Mouse (Mus musculus) spleen, adult 18-20 months (tissue): Measurements from ENCODE around the gene Lrch1.

ENCODE experiments used
- DNase-seq, 2 experiments: peaks; one replicate each; pipeline ENCODE4 v3.0.0; 2022; ENCODE audit warnings: mixed read lengths in 2 of 2

The Lrch1 gene

DNA sequence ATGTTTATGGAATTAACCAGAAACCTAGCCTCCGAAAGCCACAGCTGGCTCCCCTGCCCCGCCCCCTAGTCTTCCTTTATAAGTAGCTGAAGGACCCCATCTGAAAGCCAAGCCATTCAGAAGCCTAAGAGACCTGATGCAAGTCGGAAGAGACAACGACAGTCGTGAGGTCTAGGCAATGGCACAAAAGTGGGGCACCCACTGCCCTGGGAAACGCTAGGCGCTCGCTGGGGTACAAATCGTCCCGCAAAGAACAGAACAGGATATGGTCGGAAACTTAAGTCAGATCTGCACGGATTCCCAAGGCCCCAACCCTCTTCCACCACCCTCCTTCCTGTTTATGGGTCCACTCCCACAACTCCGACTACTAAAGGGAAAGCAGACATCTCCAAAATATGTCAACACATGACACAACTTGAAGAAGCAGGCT lies 1.3 kb downstream of the Lrch1 start:
- peak in 1 of 2 experiments; percentile 40 for DNase-seq

- no peak for DNase-seq
These were observed 2.1 kb downstream of the Lrch1 start for GRCm38 (mm10) chr14:74945266-74946215.

DNA sequence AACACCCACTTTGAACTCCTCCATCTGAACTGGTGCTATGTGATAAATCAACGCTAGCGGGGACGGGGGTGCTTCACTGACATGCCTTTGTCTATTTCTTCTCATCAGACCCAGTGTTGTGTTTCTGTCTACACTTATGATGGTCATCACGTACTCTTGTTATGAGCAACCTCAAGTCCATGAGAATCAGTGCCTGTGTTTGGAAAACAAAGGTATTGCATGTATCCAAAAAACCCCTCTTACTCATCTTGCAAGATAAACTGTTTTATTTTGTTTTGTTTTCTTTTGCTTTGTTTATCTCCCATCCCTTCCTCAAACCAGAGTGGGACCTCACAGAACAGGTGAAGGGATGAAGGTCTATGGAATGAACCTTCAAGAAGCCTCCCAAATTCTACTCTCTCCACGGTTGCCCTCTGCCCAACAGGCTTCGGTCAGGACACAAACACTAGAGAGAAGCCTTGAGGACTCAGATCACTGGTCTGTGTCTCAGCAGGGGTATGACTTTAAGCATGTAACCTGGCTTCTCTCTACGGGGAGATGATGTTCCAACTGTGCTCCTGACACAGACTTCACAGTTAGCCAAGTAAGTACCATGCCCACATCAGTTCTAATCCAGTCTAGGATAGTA lies 3.4 kb downstream of the Lrch1 start:
- no peak for DNase-seq

- no peak for DNase-seq
These were observed 4.0 kb downstream of the Lrch1 start for GRCm38 (mm10) chr14:74943581-74944117.

DNA sequence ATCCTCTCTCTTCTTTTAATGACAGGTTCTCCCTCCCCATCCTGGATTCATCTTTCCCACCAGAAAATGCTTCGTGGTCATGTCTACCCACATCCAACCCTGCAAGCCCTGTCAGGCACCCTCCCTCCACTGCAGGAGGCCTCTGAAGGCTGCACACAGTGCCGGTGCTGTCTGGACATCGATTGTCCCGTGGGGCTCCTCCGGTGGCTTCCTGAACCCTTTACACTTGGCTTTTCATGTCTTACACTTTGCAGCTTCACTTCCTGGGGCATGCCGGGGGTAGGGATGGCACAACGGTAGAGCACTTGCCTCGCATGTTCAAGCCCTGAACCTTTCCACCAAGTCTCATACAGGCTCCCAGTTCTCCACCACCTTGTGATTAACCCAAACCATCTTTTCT lies 4.7 kb downstream of the Lrch1 start:
- DNase-seq, result no peak

- no peak for DNase-seq
These were observed 6.1 kb downstream of the Lrch1 start for GRCm38 (mm10) chr14:74941591-74941990.

DNA sequence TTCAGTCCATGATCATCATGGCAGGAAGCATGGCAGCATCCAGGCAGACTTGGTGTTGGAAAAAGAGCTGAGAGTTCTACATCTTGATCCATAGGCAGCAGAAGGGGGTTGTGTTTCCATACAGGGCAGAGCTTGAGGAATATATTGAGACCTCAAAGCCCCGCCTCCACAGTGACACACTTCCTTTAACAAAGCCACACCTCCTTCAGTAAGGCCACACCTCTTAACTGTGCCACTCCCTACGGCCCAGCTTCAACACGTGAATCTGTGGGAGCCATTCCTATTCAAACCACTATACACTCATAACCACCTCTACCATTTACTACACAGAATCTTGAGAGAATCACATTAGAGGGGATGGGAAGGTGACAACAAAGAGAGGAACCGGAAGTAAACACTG lies 6.9 kb downstream of the Lrch1 start:
- no peak for DNase-seq

- DNase-seq, result no peak
These were observed 8.3 kb downstream of the Lrch1 start for GRCm38 (mm10) chr14:74939355-74939754.

DNA sequence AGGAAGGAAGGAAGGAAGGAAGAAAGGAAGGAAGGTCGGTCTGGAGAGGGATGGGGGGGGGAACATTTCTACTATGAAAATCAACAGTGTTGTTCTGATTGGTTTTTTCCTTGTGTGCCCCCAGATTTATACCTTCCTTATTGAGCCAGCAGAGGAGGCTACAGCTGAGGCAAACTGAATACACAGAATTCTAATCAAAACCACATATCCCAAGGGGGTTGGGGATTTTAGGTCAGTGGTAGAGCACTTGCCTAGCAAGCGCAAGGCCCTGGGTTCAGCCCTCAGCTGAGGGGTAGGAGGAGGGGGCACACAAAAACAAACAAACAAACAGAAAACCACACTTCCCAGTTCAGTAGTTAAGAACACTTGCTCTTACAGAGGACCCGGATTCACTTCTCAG lies 8.8 kb downstream of the Lrch1 start:
- DNase-seq, result no peak

DNA sequence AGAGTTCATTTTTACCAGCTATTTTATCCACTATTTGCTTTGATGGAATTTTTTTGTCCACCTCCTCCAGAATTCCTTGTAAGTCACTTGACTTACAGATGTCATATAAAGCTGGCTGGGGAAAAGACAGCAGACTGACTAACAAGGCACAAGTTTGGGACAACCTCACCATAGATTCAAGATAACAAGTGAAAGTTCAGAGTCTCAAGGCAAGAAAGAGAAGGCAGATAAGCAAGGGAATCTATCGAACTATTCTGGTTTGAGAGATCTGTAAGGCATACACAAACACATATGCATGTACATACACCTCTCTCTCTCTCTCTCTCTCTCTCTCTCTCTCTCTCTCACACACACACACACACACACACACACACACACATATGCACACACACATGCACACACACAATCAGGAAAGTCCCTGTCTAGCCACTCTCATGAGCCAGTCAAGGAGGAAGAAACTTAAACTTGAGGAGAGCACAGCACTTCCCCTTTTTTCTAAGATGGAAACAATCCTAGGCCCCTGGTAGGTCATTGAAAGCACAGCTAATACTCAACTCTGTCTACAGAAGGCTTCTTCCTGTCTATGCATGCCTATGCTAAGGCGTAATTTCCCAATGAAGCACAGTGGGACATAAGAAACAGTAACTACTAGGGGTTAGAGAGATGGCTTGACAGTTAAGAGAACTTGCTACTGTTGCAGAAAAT lies 11.0 kb downstream of the Lrch1 start:
- no peak for DNase-seq

DNA sequence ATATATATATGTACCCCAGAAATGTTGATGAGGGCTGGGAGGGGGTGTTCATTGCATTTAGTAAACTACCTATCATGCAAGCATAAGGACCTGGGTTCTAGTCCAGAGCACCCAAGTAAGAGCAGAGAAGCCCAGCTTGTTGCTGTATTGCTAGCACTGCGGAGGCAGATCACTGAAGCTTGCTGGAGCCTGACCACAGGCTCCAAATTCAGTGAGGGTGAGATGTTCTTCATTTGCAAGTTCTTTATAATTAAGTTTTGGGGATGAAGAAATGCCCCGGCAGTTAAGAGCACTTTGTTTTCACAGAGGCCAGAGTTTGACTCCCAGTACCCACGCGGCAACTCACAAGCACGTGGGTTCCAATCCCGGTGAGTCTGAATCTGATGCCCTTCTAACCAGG lies 12.6 kb downstream of the Lrch1 start:
- DNase-seq, result peak in 1 of 2 experiments; percentile 16

- peak in 1 of 2 experiments; percentile 16 for DNase-seq
These were observed 13.5 kb downstream of the Lrch1 start for GRCm38 (mm10) chr14:74933960-74934710.

GRCm38 (mm10) chr14:74929739-74930138 lies 17.9 kb downstream of the Lrch1 start:
- no peak for DNase-seq

DNA sequence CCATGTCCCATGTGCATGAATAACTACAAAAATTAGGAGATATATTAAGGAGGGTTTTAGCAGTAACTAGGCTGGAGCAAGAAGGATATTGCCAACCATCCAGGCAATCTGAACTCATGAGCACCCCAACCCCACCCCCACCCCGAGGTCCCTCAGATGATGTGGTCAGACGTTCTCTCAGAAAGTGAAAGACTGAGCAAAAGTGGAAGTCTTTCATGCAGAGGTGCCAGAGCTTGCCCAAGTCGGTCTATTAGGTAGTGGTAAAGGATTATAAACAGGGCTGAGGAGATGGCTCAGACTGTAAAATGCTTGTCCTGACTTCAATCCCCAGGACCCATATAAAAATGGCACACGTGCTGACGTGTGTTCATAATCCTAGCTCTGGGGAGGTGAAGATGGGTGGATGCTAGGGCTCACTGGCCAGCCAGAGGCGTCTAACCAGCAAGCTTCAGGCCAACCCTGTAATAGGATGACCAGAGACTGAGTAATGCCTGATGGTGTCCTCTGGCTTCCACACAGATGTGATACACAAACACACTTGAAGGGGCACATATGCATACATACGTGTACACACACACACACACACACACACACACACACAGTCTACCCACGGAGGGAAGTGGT lies 18.8 kb downstream of the Lrch1 start:
- DNase-seq, result no peak

GRCm38 (mm10) chr14:74926899-74927571 lies 20.6 kb downstream of the Lrch1 start:
- no peak for DNase-seq

DNA sequence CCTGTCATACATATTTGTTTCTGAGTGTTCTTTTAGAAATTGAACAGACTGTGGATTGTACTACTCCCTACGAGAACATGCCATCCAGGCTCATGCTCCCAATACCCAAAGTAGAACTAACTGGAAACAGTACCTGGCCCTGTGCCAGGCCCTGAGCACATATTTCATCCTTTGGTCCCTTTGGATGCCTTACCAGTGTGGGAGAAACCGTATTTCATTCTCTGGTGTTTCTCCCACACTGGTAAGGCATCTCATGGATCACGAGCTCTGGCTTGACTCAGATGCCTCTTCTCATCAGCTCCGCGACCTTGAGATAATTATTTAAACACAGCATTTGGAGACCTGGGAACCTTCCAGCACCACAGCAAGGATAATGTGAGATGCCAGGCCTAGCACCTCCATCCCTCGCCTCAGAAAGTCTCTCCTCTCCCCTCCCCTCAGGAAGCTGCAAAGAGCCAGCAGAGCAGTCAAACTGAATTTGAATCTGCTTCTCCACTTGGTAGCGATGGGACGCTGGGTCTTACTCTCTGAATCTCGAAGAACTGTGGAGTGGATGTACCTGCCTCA lies 21.6 kb downstream of the Lrch1 start:
- no peak for DNase-seq

- no peak for DNase-seq
These were observed 23.2 kb downstream of the Lrch1 start for GRCm38 (mm10) chr14:74924521-74924920.

- no peak for DNase-seq
These were observed 23.6 kb downstream of the Lrch1 start for GRCm38 (mm10) chr14:74924031-74924430.

- DNase-seq, result peak; percentile 63 to 81
These were observed 25.5 kb downstream of the Lrch1 start for GRCm38 (mm10) chr14:74922039-74922736.

DNA sequence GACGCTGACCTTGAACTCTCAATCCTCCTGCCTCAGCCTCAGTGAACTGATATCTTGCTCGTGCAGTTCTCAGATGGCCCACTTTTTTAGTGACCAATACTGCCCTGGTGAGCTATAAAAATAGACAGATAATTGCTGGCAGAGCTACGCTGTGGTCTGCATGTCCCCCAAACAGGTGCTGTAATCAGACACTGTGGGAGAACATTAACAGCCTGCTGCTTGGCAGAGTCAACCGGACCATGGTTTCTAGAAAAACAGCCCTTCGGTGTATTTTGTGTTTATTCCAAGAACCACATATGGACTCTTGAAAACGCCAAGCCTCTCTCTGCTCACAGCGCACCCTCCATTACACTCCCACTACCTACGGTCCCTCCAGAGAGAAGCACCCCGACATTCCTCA lies 26.2 kb downstream of the Lrch1 start:
- no peak for DNase-seq
